Mouse (Mus musculus): ENCODE measurements around the gene Rapgef4. TPM values are rescaled to one million over a fixed set of nuclear protein-coding genes. Genes with fewer than 3 reads are reported as not detected.

The Rapgef4 gene
- total and polyA plus RNA-seq, 3 experiments, result 0.33 TPM; not detected in 2

- no peaks in the 10 kb centered on the region for H3K9me3 ChIP-seq (replicated peaks)
- no peaks in the 10 kb centered on the region for H3K36me3 ChIP-seq (replicated peaks)
- DNase-seq (ENCODE audit: low spot score) (no peak), ATAC-seq (ENCODE audit: extremely low read depth, insufficient number of reproducible peaks, low FRiP score, poor library complexity, severe bottlenecking) (no peak)
- TF ChIP-seq GATA1 (IDR thresholded peaks at IDR 0.05; ENCODE audit: borderline replicate concordance, low read length) (no peak), TAL1 (conservative IDR thresholded peaks at IDR 0.05; ENCODE audit: low read depth, low read length) (no peak), GATA2 (IDR thresholded peaks at IDR 0.05; ENCODE audit: borderline replicate concordance, low read depth, low read length) (no peak), POLR2AphosphoS5 (IDR thresholded peaks at IDR 0.05; ENCODE audit: insufficient replicate concordance, low read depth, low read length) (no peak), CTCF (IDR thresholded peaks at IDR 0.05; ENCODE audit: low read depth, low read length) (no peak)
- no peak overlapping the region for H3K4me3 ChIP-seq (ENCODE audit: low read depth, low read length)
- no peaks in the 10 kb centered on the region for H3K4me1 ChIP-seq (ENCODE audit: insufficient read depth, low read depth, low read length)
- H3K27me3 ChIP-seq (ENCODE audit: insufficient read depth, low read length), result peaks cover 4% of the 10 kb centered on the region; the same call in 1 of the 2 replicates
These were observed 22.9 kb downstream of the Rapgef4 start for GRCm38 (mm10) chr2:72003756-72004525.

- TF ChIP-seq GATA2 (IDR thresholded peaks at IDR 0.05; ENCODE audit: borderline replicate concordance, low read depth, low read length) (no peak), GATA1 (IDR thresholded peaks at IDR 0.05; ENCODE audit: borderline replicate concordance, low read length) (no peak), POLR2AphosphoS5 (IDR thresholded peaks at IDR 0.05; ENCODE audit: insufficient replicate concordance, low read depth, low read length) (no peak), TAL1 (conservative IDR thresholded peaks at IDR 0.05; ENCODE audit: low read depth, low read length) (no peak), CTCF (IDR thresholded peaks at IDR 0.05; ENCODE audit: low read depth, low read length) (no peak)
- ATAC-seq (ENCODE audit: extremely low read depth, insufficient number of reproducible peaks, low FRiP score, poor library complexity, severe bottlenecking) (no peak), DNase-seq (ENCODE audit: low spot score) (no peak)
- no peak overlapping the region for H3K4me3 ChIP-seq (ENCODE audit: low read depth, low read length)
- 0 out of 2 replicates have a peak, but pooled peaks cover 4% of the 10 kb centered on the region for H3K27me3 ChIP-seq (ENCODE audit: insufficient read depth, low read length)
- H3K4me1 ChIP-seq (ENCODE audit: insufficient read depth, low read depth, low read length), result no peaks in the 10 kb centered on the region
- H3K36me3 ChIP-seq (replicated peaks), result no peaks in the 10 kb centered on the region
- H3K9me3 ChIP-seq (replicated peaks), result no peaks in the 10 kb centered on the region
These were observed 24.0 kb downstream of the Rapgef4 start for GRCm38 (mm10) chr2:72005051-72005450.

GRCm38 (mm10) chr2:72009446-72010218 is 28.6 kb downstream of the Rapgef4 start:
- DNase-seq (ENCODE audit: low spot score) (no peak), ATAC-seq (ENCODE audit: extremely low read depth, insufficient number of reproducible peaks, low FRiP score, poor library complexity, severe bottlenecking) (no peak)
- Histone ChIP-seq H3K36me3 (replicated peaks) (no peaks in the 10 kb centered on the region), H3K4me3 (ENCODE audit: low read depth, low read length) (no peak overlapping the region), H3K4me1 (ENCODE audit: insufficient read depth, low read depth, low read length) (no peaks in the 10 kb centered on the region), H3K9me3 (replicated peaks) (no peaks in the 10 kb centered on the region), H3K27me3 (ENCODE audit: insufficient read depth, low read length) (0 out of 2 replicates have a peak, but pooled peaks cover 3% of the 10 kb centered on the region)
- TF ChIP-seq GATA2 (IDR thresholded peaks at IDR 0.05; ENCODE audit: borderline replicate concordance, low read depth, low read length) (no peak), POLR2AphosphoS5 (IDR thresholded peaks at IDR 0.05; ENCODE audit: insufficient replicate concordance, low read depth, low read length) (no peak), CTCF (IDR thresholded peaks at IDR 0.05; ENCODE audit: low read depth, low read length) (no peak)

- Histone ChIP-seq H3K27me3 (ENCODE audit: insufficient read depth, low read length) (peaks cover 8% of the 10 kb centered on the region), H3K9me3 (replicated peaks) (no peaks in the 10 kb centered on the region), H3K4me3 (ENCODE audit: low read depth, low read length) (no peak overlapping the region), H3K4me1 (ENCODE audit: insufficient read depth, low read depth, low read length) (no peaks in the 10 kb centered on the region), H3K36me3 (replicated peaks) (no peaks in the 10 kb centered on the region)
- no peak for DNase-seq (ENCODE audit: low spot score)
- no peak for ATAC-seq (ENCODE audit: extremely low read depth, insufficient number of reproducible peaks, low FRiP score, poor library complexity, severe bottlenecking)
- TF ChIP-seq TAL1 (conservative IDR thresholded peaks at IDR 0.05; ENCODE audit: low read depth, low read length) (no peak), CTCF (IDR thresholded peaks at IDR 0.05; ENCODE audit: low read depth, low read length) (no peak), GATA1 (IDR thresholded peaks at IDR 0.05; ENCODE audit: borderline replicate concordance, low read length) (no peak), GATA2 (IDR thresholded peaks at IDR 0.05; ENCODE audit: borderline replicate concordance, low read depth, low read length) (no peak), POLR2AphosphoS5 (IDR thresholded peaks at IDR 0.05; ENCODE audit: insufficient replicate concordance, low read depth, low read length) (no peak)
These were observed 34.3 kb downstream of the Rapgef4 start for GRCm38 (mm10) chr2:72015366-72015765.

- Histone ChIP-seq H3K4me3 (ENCODE audit: low read depth, low read length) (no peak overlapping the region), H3K36me3 (replicated peaks) (no peaks in the 10 kb centered on the region), H3K27me3 (ENCODE audit: insufficient read depth, low read length) (peaks cover 8% of the 10 kb centered on the region), H3K9me3 (replicated peaks) (no peaks in the 10 kb centered on the region), H3K4me1 (ENCODE audit: insufficient read depth, low read depth, low read length) (no peaks in the 10 kb centered on the region)
- no peak for TF ChIP-seq CTCF (IDR thresholded peaks at IDR 0.05; ENCODE audit: low read depth, low read length)
- no peak for TF ChIP-seq POLR2AphosphoS5 (IDR thresholded peaks at IDR 0.05; ENCODE audit: insufficient replicate concordance, low read depth, low read length)
- TF ChIP-seq GATA2 (IDR thresholded peaks at IDR 0.05; ENCODE audit: borderline replicate concordance, low read depth, low read length), result no peak
- TF ChIP-seq GATA1 (IDR thresholded peaks at IDR 0.05; ENCODE audit: borderline replicate concordance, low read length), result no peak
- TF ChIP-seq TAL1 (conservative IDR thresholded peaks at IDR 0.05; ENCODE audit: low read depth, low read length), result no peak
- DNase-seq (ENCODE audit: low spot score), result no peak
- no peak for ATAC-seq (ENCODE audit: extremely low read depth, insufficient number of reproducible peaks, low FRiP score, poor library complexity, severe bottlenecking)
These were observed 35.0 kb downstream of the Rapgef4 start for GRCm38 (mm10) chr2:72016013-72016412.

GRCm38 (mm10) chr2:72017168-72017567 is 36.1 kb downstream of the Rapgef4 start:
- DNase-seq (ENCODE audit: low spot score), result no peak
- no peak for TF ChIP-seq CTCF (IDR thresholded peaks at IDR 0.05; ENCODE audit: low read depth, low read length)
- no peak for TF ChIP-seq GATA1 (IDR thresholded peaks at IDR 0.05; ENCODE audit: borderline replicate concordance, low read length)
- no peak for TF ChIP-seq POLR2AphosphoS5 (IDR thresholded peaks at IDR 0.05; ENCODE audit: insufficient replicate concordance, low read depth, low read length)
- no peak for TF ChIP-seq TAL1 (conservative IDR thresholded peaks at IDR 0.05; ENCODE audit: low read depth, low read length)
- TF ChIP-seq GATA2 (IDR thresholded peaks at IDR 0.05; ENCODE audit: borderline replicate concordance, low read depth, low read length), result no peak
- no peaks in the 10 kb centered on the region for H3K36me3 ChIP-seq (replicated peaks)
- H3K9me3 ChIP-seq (replicated peaks), result no peaks in the 10 kb centered on the region
- no peaks in the 10 kb centered on the region for H3K4me1 ChIP-seq (ENCODE audit: insufficient read depth, low read depth, low read length)
- H3K4me3 ChIP-seq (ENCODE audit: low read depth, low read length), result no peak overlapping the region
- H3K27me3 ChIP-seq (ENCODE audit: insufficient read depth, low read length), result peaks cover 8% of the 10 kb centered on the region
- ATAC-seq (ENCODE audit: extremely low read depth, insufficient number of reproducible peaks, low FRiP score, poor library complexity, severe bottlenecking), result no peak
